Mouse (Mus musculus): ENCODE measurements around the gene Elovl6. TPM values are rescaled to one million over a fixed set of nuclear protein-coding genes. Genes with fewer than 3 reads are reported as not detected.

Gene Elovl6
- polyA plus RNA-seq, 1 experiment = 1.6 TPM

DNA sequence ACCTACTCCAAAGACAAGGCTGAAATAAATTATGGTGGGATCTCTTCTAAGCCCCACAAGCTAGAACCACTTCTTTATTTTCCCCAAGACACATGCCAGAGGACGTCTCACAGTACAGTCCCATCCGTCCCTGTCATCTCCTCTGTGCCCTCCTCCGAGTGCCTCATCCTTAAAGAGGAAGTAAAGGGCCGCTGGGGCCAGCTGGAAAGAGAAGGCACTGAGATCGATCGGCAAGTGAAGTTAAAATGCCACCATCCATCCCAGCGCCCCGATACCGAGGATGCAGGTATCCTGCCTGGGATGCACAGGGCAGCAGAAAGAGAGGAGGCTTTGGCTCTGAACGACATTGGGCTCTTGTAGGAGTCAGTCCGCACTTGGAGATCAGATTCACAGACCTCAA is 125.6 kb downstream of the Elovl6 start:
- peaks cover 9% of the 10 kb centered on the region for H3K4me1 ChIP-seq (ENCODE audit: control insufficient read depth, insufficient read depth, low read length)
- H3K4me3 ChIP-seq (ENCODE audit: insufficient read depth, low read length) = 0 out of 2 replicates have a peak overlapping the region, but pooled peaks have one; percentile 9
- TF ChIP-seq POLR2A (IDR thresholded peaks at IDR 0.05; ENCODE audit: borderline replicate concordance, low read depth, low read length) = no peak
- TF ChIP-seq CTCF (IDR thresholded peaks at IDR 0.05; ENCODE audit: low read depth, low read length) = no peak
- no peak overlapping the region for H3K27ac ChIP-seq (ENCODE audit: insufficient read depth, low read depth, low read length)

DNA sequence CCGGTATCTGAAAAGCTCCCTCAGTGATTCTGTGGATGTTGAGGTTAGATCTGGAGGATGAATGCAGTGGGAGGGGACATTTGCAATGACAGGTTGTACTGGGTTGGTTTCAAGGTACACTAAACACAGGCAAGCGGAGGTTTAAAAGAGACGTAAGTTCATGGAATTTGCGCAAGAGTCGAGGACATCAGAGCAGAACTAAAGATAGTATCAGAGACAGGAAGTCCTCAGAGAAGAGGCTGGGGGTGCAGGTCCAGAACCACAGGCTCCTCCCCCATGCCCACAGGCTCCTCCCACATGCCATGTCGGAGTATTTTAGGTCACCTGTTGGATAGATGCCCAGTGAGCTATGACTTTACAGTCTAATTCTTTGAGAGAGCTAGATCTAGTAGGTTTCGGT is 126.6 kb downstream of the Elovl6 start:
- Histone ChIP-seq H3K4me1 (ENCODE audit: control insufficient read depth, insufficient read depth, low read length) (peaks cover 9% of the 10 kb centered on the region), H3K27ac (ENCODE audit: insufficient read depth, low read depth, low read length) (no peak overlapping the region), H3K4me3 (ENCODE audit: insufficient read depth, low read length) (no peak overlapping the region)
- TF ChIP-seq POLR2A (IDR thresholded peaks at IDR 0.05; ENCODE audit: borderline replicate concordance, low read depth, low read length) (no peak), CTCF (IDR thresholded peaks at IDR 0.05; ENCODE audit: low read depth, low read length) (no peak)

DNA sequence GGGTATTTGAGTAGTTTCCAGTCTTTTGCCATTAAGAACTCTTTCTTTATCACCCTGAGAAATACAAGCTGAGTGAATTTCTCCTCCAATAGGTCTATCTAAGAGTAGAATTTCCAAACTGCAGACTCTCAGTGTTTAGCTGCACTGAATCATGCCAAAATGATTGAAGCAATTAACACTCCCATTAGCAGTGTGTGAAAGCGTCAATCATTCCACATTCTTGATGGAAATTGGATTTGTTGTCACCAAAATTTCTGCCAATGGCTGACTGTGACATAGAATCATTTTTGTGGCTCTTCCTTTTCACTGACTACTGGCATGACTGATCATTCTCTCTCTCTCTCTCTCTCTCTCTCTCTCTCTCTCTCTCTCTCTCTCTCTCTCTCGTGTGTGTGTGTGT is 131.8 kb downstream of the Elovl6 start:
- no peak for TF ChIP-seq POLR2A (IDR thresholded peaks at IDR 0.05; ENCODE audit: borderline replicate concordance, low read depth, low read length)
- no peak for TF ChIP-seq CTCF (IDR thresholded peaks at IDR 0.05; ENCODE audit: low read depth, low read length)
- H3K27ac ChIP-seq (ENCODE audit: insufficient read depth, low read depth, low read length) = no peak overlapping the region
- no peak overlapping the region for H3K4me3 ChIP-seq (ENCODE audit: insufficient read depth, low read length)
- peaks cover under 1% of the 10 kb centered on the region for H3K4me1 ChIP-seq (ENCODE audit: control insufficient read depth, insufficient read depth, low read length)

DNA sequence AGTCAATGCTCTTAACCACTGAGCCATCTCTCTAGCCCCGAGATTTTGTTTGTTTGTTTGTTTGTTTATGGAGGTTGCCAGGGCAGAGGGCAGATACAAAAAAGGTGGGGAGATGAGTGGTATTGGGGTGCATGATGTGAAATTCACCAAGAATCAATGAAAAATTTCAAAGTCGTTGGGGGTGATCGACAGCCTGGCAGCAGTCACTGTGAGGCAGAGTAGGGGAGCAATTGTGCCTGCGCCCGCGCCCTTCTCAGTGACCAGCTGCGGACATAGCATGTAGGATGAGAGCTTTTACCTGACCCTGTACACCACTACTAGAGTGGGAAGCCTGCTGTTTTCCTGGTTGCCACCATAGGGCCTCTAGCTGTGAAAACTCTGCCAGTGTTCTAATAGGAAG is 143.8 kb downstream of the Elovl6 start:
- H3K4me3 ChIP-seq (ENCODE audit: insufficient read depth, low read length) = no peak overlapping the region
- no peak overlapping the region for H3K27ac ChIP-seq (ENCODE audit: insufficient read depth, low read depth, low read length)
- no peaks in the 10 kb centered on the region for H3K4me1 ChIP-seq (ENCODE audit: control insufficient read depth, insufficient read depth, low read length)
- TF ChIP-seq CTCF (IDR thresholded peaks at IDR 0.05; ENCODE audit: low read depth, low read length) (no peak), POLR2A (IDR thresholded peaks at IDR 0.05; ENCODE audit: borderline replicate concordance, low read depth, low read length) (no peak)

DNA sequence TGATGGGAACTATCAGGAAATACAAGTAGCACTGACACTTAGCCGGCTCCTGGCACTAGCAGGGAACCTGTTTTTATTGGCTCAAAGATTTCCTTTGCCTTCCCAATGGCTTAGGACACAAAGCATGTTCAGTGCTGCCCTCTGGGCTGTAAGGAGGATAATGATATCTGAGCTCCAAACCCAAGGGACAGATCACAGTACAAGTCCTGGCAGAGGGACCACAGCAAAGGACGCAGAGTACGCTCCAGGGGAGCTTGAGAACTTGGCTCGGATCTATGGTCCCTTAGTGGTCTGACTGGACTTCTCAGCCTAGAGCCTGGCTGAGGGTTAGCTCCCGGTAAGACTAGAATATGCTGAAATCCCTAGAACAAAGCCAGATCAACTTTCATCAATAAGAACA is 148.1 kb downstream of the Elovl6 start:
- TF ChIP-seq POLR2A (IDR thresholded peaks at IDR 0.05; ENCODE audit: borderline replicate concordance, low read depth, low read length) (no peak), CTCF (IDR thresholded peaks at IDR 0.05; ENCODE audit: low read depth, low read length) (no peak)
- H3K4me3 ChIP-seq (ENCODE audit: insufficient read depth, low read length) = no peak overlapping the region
- H3K27ac ChIP-seq (ENCODE audit: insufficient read depth, low read depth, low read length) = no peak overlapping the region
- H3K4me1 ChIP-seq (ENCODE audit: control insufficient read depth, insufficient read depth, low read length) = no peaks in the 10 kb centered on the region

GRCm38 (mm10) chr3:129681841-129682240 is 149.7 kb downstream of the Elovl6 start:
- Histone ChIP-seq H3K4me3 (ENCODE audit: insufficient read depth, low read length) (no peak overlapping the region), H3K27ac (ENCODE audit: insufficient read depth, low read depth, low read length) (no peak overlapping the region), H3K4me1 (ENCODE audit: control insufficient read depth, insufficient read depth, low read length) (no peaks in the 10 kb centered on the region)
- TF ChIP-seq CTCF (IDR thresholded peaks at IDR 0.05; ENCODE audit: low read depth, low read length) = no peak
- TF ChIP-seq POLR2A (IDR thresholded peaks at IDR 0.05; ENCODE audit: borderline replicate concordance, low read depth, low read length) = no peak

- Histone ChIP-seq H3K4me1 (ENCODE audit: control insufficient read depth, insufficient read depth, low read length) (no peaks in the 10 kb centered on the region), H3K4me3 (ENCODE audit: insufficient read depth, low read length) (no peak overlapping the region), H3K27ac (ENCODE audit: insufficient read depth, low read depth, low read length) (no peak overlapping the region)
- TF ChIP-seq POLR2A (IDR thresholded peaks at IDR 0.05; ENCODE audit: borderline replicate concordance, low read depth, low read length) = no peak
- no peak for TF ChIP-seq CTCF (IDR thresholded peaks at IDR 0.05; ENCODE audit: low read depth, low read length)
These were observed 150.2 kb downstream of the Elovl6 start for GRCm38 (mm10) chr3:129682389-129682788.

GRCm38 (mm10) chr3:129683060-129683679 is 151.0 kb downstream of the Elovl6 start:
- no peak overlapping the region for H3K4me3 ChIP-seq (ENCODE audit: insufficient read depth, low read length)
- no peaks in the 10 kb centered on the region for H3K4me1 ChIP-seq (ENCODE audit: control insufficient read depth, insufficient read depth, low read length)
- no peak for TF ChIP-seq POLR2A (IDR thresholded peaks at IDR 0.05; ENCODE audit: borderline replicate concordance, low read depth, low read length)
- peak; percentile 43; the same call in 1 of the 2 replicates for TF ChIP-seq CTCF (IDR thresholded peaks at IDR 0.05; ENCODE audit: low read depth, low read length)
- H3K27ac ChIP-seq (ENCODE audit: insufficient read depth, low read depth, low read length) = no peak overlapping the region

DNA sequence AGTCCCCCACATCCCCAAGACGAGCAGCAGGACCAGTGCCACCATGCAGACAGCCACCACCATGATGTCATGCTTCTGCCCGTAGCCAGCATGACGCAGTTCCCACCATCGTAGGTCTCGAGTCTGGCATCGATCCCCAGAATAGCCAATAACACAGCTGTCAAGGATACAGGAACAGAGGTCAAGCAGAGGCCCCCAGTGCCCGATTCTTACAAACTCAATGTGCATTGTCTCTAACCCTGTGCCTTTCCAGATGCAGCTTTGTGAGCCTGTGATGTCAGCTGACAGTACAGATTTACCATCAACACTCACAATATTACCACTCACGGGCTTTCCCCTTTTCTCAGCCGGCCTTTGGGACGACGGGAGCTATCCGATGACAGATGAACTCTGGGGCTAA is 154.0 kb downstream of the Elovl6 start:
- Histone ChIP-seq H3K27ac (ENCODE audit: insufficient read depth, low read depth, low read length) (no peak overlapping the region), H3K4me1 (ENCODE audit: control insufficient read depth, insufficient read depth, low read length) (no peaks in the 10 kb centered on the region), H3K4me3 (ENCODE audit: insufficient read depth, low read length) (no peak overlapping the region)
- no peak for TF ChIP-seq POLR2A (IDR thresholded peaks at IDR 0.05; ENCODE audit: borderline replicate concordance, low read depth, low read length)
- no peak for TF ChIP-seq CTCF (IDR thresholded peaks at IDR 0.05; ENCODE audit: low read depth, low read length)

GRCm38 (mm10) chr3:129686698-129687333 is 154.7 kb downstream of the Elovl6 start:
- Histone ChIP-seq H3K4me3 (ENCODE audit: insufficient read depth, low read length) (no peak overlapping the region), H3K4me1 (ENCODE audit: control insufficient read depth, insufficient read depth, low read length) (no peaks in the 10 kb centered on the region), H3K27ac (ENCODE audit: insufficient read depth, low read depth, low read length) (no peak overlapping the region)
- no peak for TF ChIP-seq POLR2A (IDR thresholded peaks at IDR 0.05; ENCODE audit: borderline replicate concordance, low read depth, low read length)
